Mouse (Mus musculus): ENCODE measurements at regions not wholly inside any gene's neighbourhood (a gene's known extent, or its start where the extent isn't known, plus 50 kb on each side); places are given as distances from the start of the nearest gene placed in this dataset.

- no peak for TF ChIP-seq CTCF (IDR thresholded peaks at IDR 0.05; ENCODE audit: insufficient read depth, low read depth, low read length)
- no peak for TF ChIP-seq POLR2A (IDR thresholded peaks at IDR 0.05; ENCODE audit: insufficient read depth, low read depth, low read length)
These were observed 450.4 kb upstream of the Tbl1xr1 start for GRCm38 (mm10) chr3:21626029-21626428.
